Mouse (Mus musculus): Measurements from ENCODE around the gene Tbx3.
A peak's percentile ranks its signal among the peaks of the same experiment; 100 is the strongest.

The Tbx3 gene

GRCm38 (mm10) chr5:119681011-119681832 is 10.8 kb downstream of the Tbx3 start:
- no peak for DNase-seq

- DNase-seq: no peak
These were observed 11.4 kb downstream of the Tbx3 start for GRCm38 (mm10) chr5:119681833-119682210.

- DNase-seq: no peak
These were observed 12.4 kb downstream of the Tbx3 start for GRCm38 (mm10) chr5:119682646-119683515.

- DNase-seq: no peak
These were observed 13.4 kb downstream of the Tbx3 start for GRCm38 (mm10) chr5:119683861-119684260.

GRCm38 (mm10) chr5:119684701-119685391 is 14.4 kb downstream of the Tbx3 start:
- no peak for DNase-seq

- DNase-seq: no peak
These were observed 15.2 kb downstream of the Tbx3 start for GRCm38 (mm10) chr5:119685446-119686198.

GRCm38 (mm10) chr5:119686199-119686964 is 15.9 kb downstream of the Tbx3 start:
- DNase-seq: no peak

GRCm38 (mm10) chr5:119687005-119687855 is 16.8 kb downstream of the Tbx3 start:
- DNase-seq: no peak

GRCm38 (mm10) chr5:119687856-119688206 is 17.4 kb downstream of the Tbx3 start:
- DNase-seq: no peak

- no peak for DNase-seq
These were observed 17.8 kb downstream of the Tbx3 start for GRCm38 (mm10) chr5:119688306-119688705.

- DNase-seq: no peak
These were observed 18.5 kb downstream of the Tbx3 start for GRCm38 (mm10) chr5:119688914-119689420.

- no peak for DNase-seq
These were observed 19.0 kb downstream of the Tbx3 start for GRCm38 (mm10) chr5:119689501-119689900.

GRCm38 (mm10) chr5:119691075-119691474 is 20.6 kb downstream of the Tbx3 start:
- DNase-seq: peak; percentile 51

GRCm38 (mm10) chr5:119692425-119692824 is 22.0 kb downstream of the Tbx3 start:
- DNase-seq: no peak

GRCm38 (mm10) chr5:119694914-119695313 is 24.4 kb downstream of the Tbx3 start:
- no peak for DNase-seq

- DNase-seq: no peak
These were observed 32.6 kb downstream of the Tbx3 start for GRCm38 (mm10) chr5:119703031-119703430.

- no peak for DNase-seq
These were observed 34.4 kb downstream of the Tbx3 start for GRCm38 (mm10) chr5:119704900-119705299.

- DNase-seq: no peak
These were observed 36.0 kb downstream of the Tbx3 start for GRCm38 (mm10) chr5:119706467-119706866.

GRCm38 (mm10) chr5:119708850-119709585 is 38.5 kb downstream of the Tbx3 start:
- no peak for DNase-seq

All from thymus, postnatal 14 days (tissue).